Mouse (Mus musculus) liver, embryonic 14.5 days (tissue): ENCODE measurements around the gene Nme4.

Experiments
- CTCF ChIP-seq: IDR thresholded peaks from 2 replicates; pipeline ENCODE4 v1.5.1; 2016; ENCODE audit warnings: antibody characterized with exemption, low read depth, control low read depth
- EP300 ChIP-seq: IDR thresholded peaks from 2 replicates; pipeline ENCODE4 v1.6.1; 2016; ENCODE audit warnings: antibody characterized with exemption, low read depth

DNA sequence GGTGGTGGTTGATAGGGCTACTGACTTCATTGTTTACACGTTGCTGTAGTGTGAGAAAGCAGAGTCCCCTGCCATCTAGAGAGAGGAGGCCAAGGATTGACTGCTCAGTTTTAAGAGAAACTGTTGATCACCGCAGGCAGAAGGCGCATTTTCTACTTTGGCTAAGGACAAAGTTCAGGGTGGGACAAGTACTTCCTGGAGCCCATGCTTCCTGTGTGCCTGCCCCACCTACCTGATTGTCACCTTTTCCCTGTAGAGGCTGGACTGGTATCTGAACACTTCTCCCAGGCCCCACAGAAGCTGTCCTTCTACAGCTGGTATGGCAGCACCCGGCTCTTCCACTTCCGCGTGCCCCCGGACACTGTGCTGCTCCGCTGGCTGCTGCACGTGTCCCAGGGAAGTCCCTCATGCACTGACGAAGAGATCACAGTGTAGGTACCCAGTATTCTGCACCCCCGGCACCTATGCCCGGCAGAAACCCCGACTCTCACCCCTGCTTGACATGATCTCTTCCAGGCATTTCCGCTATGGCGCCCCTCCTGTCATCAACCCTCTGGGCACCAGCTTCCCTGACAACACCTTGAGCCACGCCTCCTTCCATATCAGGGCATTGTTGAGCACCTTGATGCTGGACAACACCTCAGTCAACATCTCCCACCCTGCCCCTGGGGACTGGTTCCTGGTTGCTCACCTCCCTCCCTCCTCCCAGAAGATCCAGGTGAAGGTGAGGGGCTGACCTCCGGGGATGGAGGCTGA, 21.3 kb upstream of the Nme4 start:
- no peak for TF ChIP-seq CTCF
- no peak for TF ChIP-seq EP300
